Mouse (Mus musculus) embryonic facial prominence, embryonic 11.5 days (tissue): ENCODE data around the gene Phb2. TPM values are rescaled to one million over a fixed set of nuclear protein-coding genes. Genes with fewer than 3 reads are reported as not detected.

Experiments used
- ATAC-seq: fragments of 200-750 bp; cut with Nextera tagmentation; replicated peaks from 2 replicates; pipeline ENCODE4 v1.8.0; 2017; ENCODE audit warnings: low read depth; ENCODE audit not compliant: insufficient number of reproducible peaks, low FRiP score, low TSS enrichment
- DNase-seq: peaks from one replicate; pipeline ENCODE4 v3.0.0-alpha.2; 2015; ENCODE audit warnings: low spot score
- H3K27ac ChIP-seq: fragments of 300-500 bp; sonication (generic); replicated peaks from 2 replicates; pipeline ENCODE4 v1.5.1; 2014; ENCODE audit warnings: mild to moderate bottlenecking, low read depth, low read length, control low read depth
- H3K27me3 ChIP-seq: fragments of 300-500 bp; sonication (generic); 2 replicates; pipeline ENCODE4 v1.6.1; 2014; ENCODE audit warnings: mild to moderate bottlenecking, low read length, moderate library complexity, mixed read lengths; ENCODE audit not compliant: control insufficient read depth, insufficient read depth
- H3K36me3 ChIP-seq: fragments of 300-500 bp; sonication (generic); replicated peaks from 2 replicates; pipeline ENCODE4 v1.6.1; 2014; ENCODE audit warnings: low read depth, mild to moderate bottlenecking, low read length, moderate library complexity, mixed read lengths; ENCODE audit not compliant: control insufficient read depth, insufficient read depth
- H3K4me1 ChIP-seq: fragments of 300-500 bp; sonication (generic); 2 replicates; pipeline ENCODE4 v1.6.1; 2014; ENCODE audit warnings: low read length, mixed read lengths; ENCODE audit not compliant: control insufficient read depth, insufficient read depth
- H3K4me2 ChIP-seq: fragments of 300-500 bp; sonication (generic); 2 replicates; pipeline ENCODE4 v1.6.1; 2014; ENCODE audit warnings: low read depth, mild to moderate bottlenecking, control low read depth, low read length, moderate library complexity
- H3K4me3 ChIP-seq: fragments of 300-500 bp; sonication (generic); 2 replicates; pipeline ENCODE4 v1.5.1; 2014; ENCODE audit warnings: low read depth, low read length, control low read depth
- H3K9ac ChIP-seq: fragments of 300-500 bp; sonication (generic); replicated peaks from 2 replicates; pipeline ENCODE4 v1.6.1; 2014; ENCODE audit warnings: mild to moderate bottlenecking, control low read depth, low read length
- H3K9me3 ChIP-seq: fragments of 300-500 bp; sonication (generic); replicated peaks from 2 replicates; pipeline ENCODE4 v1.6.1; 2016; ENCODE audit warnings: mild to moderate bottlenecking, low read length, inconsistent platforms, mixed read lengths; ENCODE audit not compliant: control insufficient read depth
- WGBS: fragments of 180-500 bp; shearing (Covaris S2); extraction: QIAGEN DNeasy Blood & Tissue Kit; methylation state at CpG from one replicate; pipeline ENCODE4 v1.1.7; 2014; 5-methylcytosine and 5-hydroxymethylcytosine counted together
- polyA plus RNA-seq: library from polyadenylated mRNA; unstranded; fragments of >200 nt; fragmentation: Nextera tagmentation; extraction: Ambion mirVana; gene quantifications from 2 replicates; pipeline ENCODE4 v1.2.1, GENCODE M21; 2014

The Phb2 gene
- polyA plus RNA-seq, 1 experiment from 2014 or later, result 375 TPM

- DNase-seq (no peak), ATAC-seq (no peak)
- Histone ChIP-seq H3K4me1 (no peaks in the 10 kb centered on the region), H3K4me3 (no peak overlapping the region), H3K9ac (no peak overlapping the region), H3K4me2 (no peak overlapping the region), H3K27ac (no peak overlapping the region), H3K27me3 (no peaks in the 10 kb centered on the region), H3K9me3 (no peaks in the 10 kb centered on the region), H3K36me3 (peaks cover 3% of the 10 kb centered on the region; the same call in 1 of the 2 replicates)
- 94% methylated on average over 2 of the region's 2 CpGs for WGBS
Observed at GRCm38 (mm10) chr6:124704417-124704816, 7.7 kb upstream of the Phb2 start.

GRCm38 (mm10) chr6:124706061-124706627 is 6.0 kb upstream of the Phb2 start:
- H3K9ac ChIP-seq, result no peak overlapping the region
- no peak for ATAC-seq

GRCm38 (mm10) chr6:124708289-124708889 is 3.7 kb upstream of the Phb2 start:
- no peak overlapping the region for H3K4me3 ChIP-seq
- WGBS, result 98% methylated on average over 10 of the region's 10 CpGs
- H3K36me3 ChIP-seq, result peaks cover 3% of the 10 kb centered on the region; the same call in 1 of the 2 replicates
- H3K9ac ChIP-seq, result no peak overlapping the region
- no peaks in the 10 kb centered on the region for H3K9me3 ChIP-seq
- DNase-seq, result no peak
- ATAC-seq, result no peak
- no peaks in the 10 kb centered on the region for H3K4me1 ChIP-seq
- no peak overlapping the region for H3K4me2 ChIP-seq
- H3K27me3 ChIP-seq, result no peaks in the 10 kb centered on the region
- H3K27ac ChIP-seq, result no peak overlapping the region

More at GRCm38 (mm10) chr6:124706061-124706627, 6.0 kb upstream of the Phb2 start:
- H3K27ac ChIP-seq, result no peak overlapping the region
- no peak for DNase-seq
- H3K36me3 ChIP-seq, result peaks cover 3% of the 10 kb centered on the region; the same call in 1 of the 2 replicates
- H3K9me3 ChIP-seq, result no peaks in the 10 kb centered on the region
- H3K4me2 ChIP-seq, result no peak overlapping the region
- H3K4me3 ChIP-seq, result no peak overlapping the region
- no peaks in the 10 kb centered on the region for H3K27me3 ChIP-seq
- H3K4me1 ChIP-seq, result no peaks in the 10 kb centered on the region
- WGBS, result 88% methylated on average over 5 of the region's 5 CpGs

GRCm38 (mm10) chr6:124712918-124713317 is 782 bp downstream of the Phb2 start:
- no peak for ATAC-seq
- 16% methylated on average over 11 of the region's 11 CpGs for WGBS
- Histone ChIP-seq H3K4me2 (peak overlapping the region; percentile 89), H3K36me3 (peaks cover 10% of the 10 kb centered on the region), H3K4me1 (no peaks in the 10 kb centered on the region; the same call in 1 of the 2 replicates), H3K9ac (peak overlapping the region; percentile 87), H3K9me3 (no peaks in the 10 kb centered on the region), H3K4me3 (peak overlapping the region; percentile 70), H3K27ac (peak overlapping the region; percentile 53; the same call in 1 of the 2 replicates), H3K27me3 (no peaks in the 10 kb centered on the region)
- DNase-seq, result no peak

GRCm38 (mm10) chr6:124716864-124717490 is 4.8 kb downstream of the Phb2 start:
- WGBS, result 69% methylated on average over 20 of the region's 20 CpGs
- Histone ChIP-seq H3K36me3 (peaks cover 10% of the 10 kb centered on the region), H3K9me3 (no peaks in the 10 kb centered on the region), H3K4me2 (no peak overlapping the region), H3K27ac (no peak overlapping the region), H3K9ac (no peak overlapping the region), H3K4me1 (no peaks in the 10 kb centered on the region; the same call in 1 of the 2 replicates), H3K27me3 (no peaks in the 10 kb centered on the region), H3K4me3 (no peak overlapping the region)
- DNase-seq, result peak; percentile 66
- no peak for ATAC-seq

- Histone ChIP-seq H3K4me3 (peak overlapping the region; percentile 18), H3K27ac (no peak overlapping the region)
- 70% methylated on average over 13 of the region's 13 CpGs for WGBS
Observed at GRCm38 (mm10) chr6:124717968-124718367, 5.8 kb downstream of the Phb2 start.

GRCm38 (mm10) chr6:124718703-124719102 is 6.6 kb downstream of the Phb2 start:
- peak overlapping the region; percentile 18 for H3K4me3 ChIP-seq
- H3K27ac ChIP-seq, result no peak overlapping the region
- peaks cover 10% of the 10 kb centered on the region for H3K36me3 ChIP-seq
- H3K9ac ChIP-seq, result peak overlapping the region; percentile 34
- no peaks in the 10 kb centered on the region for H3K9me3 ChIP-seq
- no peak for ATAC-seq
- DNase-seq, result peak; percentile 49
- 59% methylated on average over 14 of the region's 16 CpGs for WGBS
- no peaks in the 10 kb centered on the region for H3K27me3 ChIP-seq
- no peaks in the 10 kb centered on the region; the same call in 1 of the 2 replicates for H3K4me1 ChIP-seq
- H3K4me2 ChIP-seq, result 0 out of 2 replicates have a peak overlapping the region, but pooled peaks have one; percentile 11

More at GRCm38 (mm10) chr6:124717968-124718367, 5.8 kb downstream of the Phb2 start:
- no peak overlapping the region; the same call in 1 of the 2 replicates for H3K9ac ChIP-seq
- H3K36me3 ChIP-seq, result peaks cover 10% of the 10 kb centered on the region
- DNase-seq, result no peak
- H3K27me3 ChIP-seq, result no peaks in the 10 kb centered on the region
- no peaks in the 10 kb centered on the region; the same call in 1 of the 2 replicates for H3K4me1 ChIP-seq
- ATAC-seq, result no peak
- no peaks in the 10 kb centered on the region for H3K9me3 ChIP-seq
- no peak overlapping the region for H3K4me2 ChIP-seq
